Mouse (Mus musculus) spleen, adult 2 months (tissue): ENCODE data around the gene Slc12a8.

Source experiments
- CTCF ChIP-seq: fragments of 200-500 bp; IDR thresholded peaks from 2 replicates; pipeline ENCODE4 v1.5.1; 2011; ENCODE audit warnings: mild to moderate bottlenecking, inconsistent platforms; ENCODE audit not compliant: insufficient read depth, insufficient read length, insufficient replicate concordance; ENCODE audit errors: extremely low read depth
- POLR2A ChIP-seq: fragments of 200-500 bp; IDR thresholded peaks from 2 replicates; pipeline ENCODE4 v1.6.1; 2011; ENCODE audit warnings: low read depth, low read length, inconsistent platforms

- TF ChIP-seq CTCF, result no peak
- no peak for TF ChIP-seq POLR2A
Measured at GRCm38 (mm10) chr16:33580736-33581241, 63.7 kb downstream of the Slc12a8 start.
